Comparison of ENCODE assay signal across 27 mouse cellular contexts in genomic region chr4:136444561-136444960, GRCm38 (mm10). TPM values are rescaled to one million over a fixed set of nuclear protein-coding genes. Genes with fewer than 3 reads are reported as not detected.
DNase-seq lines count a peak whose midpoint lies in the region; ATAC-seq and TF ChIP-seq lines count a peak whose summit lies in the region.
"Had no signal": no experiment of that assay in that cellular context is flagged by ENCODE, and none has a peak within 500 bp of the region (broad histone marks: within the 10 kb centered on the region; RNA-seq: fewer than 3 reads in every experiment).

No protein-coding gene starts in this region.

- H3K4me1 ChIP-seq in intestine, postnatal 0 days (replicated peaks; ENCODE audit: control insufficient read depth, insufficient read depth, low read length), result no peaks in the 10 kb centered on the region
- H3K4me1 ChIP-seq in intestine, embryonic 16.5 days (ENCODE audit: control insufficient read depth, insufficient read depth, low read length), result no peaks in the 10 kb centered on the region
- peaks cover 4% of the 10 kb centered on the region; the same call in 1 of the 2 replicates for H3K4me1 ChIP-seq in small intestine, adult 2 months (ENCODE audit: control insufficient read depth, insufficient read depth, insufficient read length, low read length)
- no peaks in the 10 kb centered on the region for H3K4me1 ChIP-seq in midbrain, embryonic 11.5 days (ENCODE audit: control insufficient read depth, insufficient read depth, low read length)
- H3K4me1 ChIP-seq: embryonic facial prominence, embryonic 13.5 days; embryonic facial prominence, embryonic 15.5 days; forebrain, embryonic 10.5 days; forebrain, embryonic 12.5 days had no signal

- 55% methylated on average over 4 of the region's 4 CpGs for WGBS in intestine, postnatal 0 days
- WGBS in intestine, embryonic 16.5 days, result 71% methylated on average over 4 of the region's 4 CpGs
- WGBS in small intestine, adult 2 months, result 42% methylated on average over 4 of the region's 4 CpGs
- WGBS in midbrain, embryonic 11.5 days, result 79% methylated on average over 4 of the region's 4 CpGs

- no peaks in the 10 kb centered on the region for H3K9me3 ChIP-seq in intestine, postnatal 0 days (ENCODE audit: control insufficient read depth)
- no peaks in the 10 kb centered on the region for H3K9me3 ChIP-seq in intestine, embryonic 16.5 days (ENCODE audit: control insufficient read depth, low read length)
- no peaks in the 10 kb centered on the region for H3K9me3 ChIP-seq in midbrain, embryonic 11.5 days (ENCODE audit: control insufficient read depth, low read length)
- H3K9me3 ChIP-seq: embryonic facial prominence, embryonic 13.5 days; embryonic facial prominence, embryonic 15.5 days; forebrain, embryonic 10.5 days; forebrain, embryonic 12.5 days; G1E had no signal

- no peak overlapping the region for H3K4me3 ChIP-seq in intestine, postnatal 0 days (ENCODE audit: low read depth, low read length)
- H3K4me3 ChIP-seq in intestine, embryonic 16.5 days (ENCODE audit: low read length), result no peak overlapping the region
- no peak overlapping the region for H3K4me3 ChIP-seq in small intestine, adult 2 months (ENCODE audit: low read depth, low read length)
- H3K4me3 ChIP-seq in midbrain, embryonic 11.5 days (ENCODE audit: low read depth, low read length), result no peak overlapping the region
- H3K4me3 ChIP-seq: embryonic facial prominence, embryonic 13.5 days; embryonic facial prominence, embryonic 15.5 days; erythroblast, embryonic 14.5 days; forebrain, embryonic 10.5 days; forebrain, embryonic 12.5 days had no signal

- H3K27me3 ChIP-seq in intestine, postnatal 0 days (replicated peaks; ENCODE audit: control insufficient read depth, insufficient read depth, low read length), result no peaks in the 10 kb centered on the region
- no peaks in the 10 kb centered on the region for H3K27me3 ChIP-seq in intestine, embryonic 16.5 days (replicated peaks; ENCODE audit: control insufficient read depth, insufficient read depth, low read length)
- no peaks in the 10 kb centered on the region for H3K27me3 ChIP-seq in small intestine, adult 2 months (ENCODE audit: control insufficient read depth, insufficient read depth, low read length)
- no peaks in the 10 kb centered on the region for H3K27me3 ChIP-seq in midbrain, embryonic 11.5 days (ENCODE audit: control insufficient read depth, insufficient read depth, low read length)
- H3K27me3 ChIP-seq: embryonic facial prominence, embryonic 13.5 days; embryonic facial prominence, embryonic 15.5 days; forebrain, embryonic 12.5 days; Patski had no signal

- H3K9ac ChIP-seq in intestine, postnatal 0 days (ENCODE audit: low read depth, low read length), result no peak overlapping the region
- no peak overlapping the region for H3K9ac ChIP-seq in intestine, embryonic 16.5 days (ENCODE audit: low read depth, low read length)
- no peak overlapping the region for H3K9ac ChIP-seq in midbrain, embryonic 11.5 days (ENCODE audit: low read length)
- H3K9ac ChIP-seq: embryonic facial prominence, embryonic 13.5 days; embryonic facial prominence, embryonic 15.5 days; forebrain, embryonic 12.5 days had no signal

- no peak overlapping the region for H3K27ac ChIP-seq in intestine, postnatal 0 days (ENCODE audit: low read depth, low read length)
- H3K27ac ChIP-seq in intestine, embryonic 16.5 days (ENCODE audit: low read length), result no peak overlapping the region
- peak overlapping the region; percentile 19 for H3K27ac ChIP-seq in small intestine, adult 2 months (ENCODE audit: insufficient read depth, low read depth, low read length)
- no peak overlapping the region for H3K27ac ChIP-seq in midbrain, embryonic 11.5 days (ENCODE audit: low read depth, low read length)
- H3K27ac ChIP-seq: embryonic facial prominence, embryonic 13.5 days; embryonic facial prominence, embryonic 15.5 days; forebrain, embryonic 10.5 days; forebrain, embryonic 12.5 days had no signal

- peak; percentile 83 for DNase-seq in R1 (ENCODE audit: low read depth, low spot score)
- DNase-seq in midbrain, embryonic 11.5 days (ENCODE audit: low spot score, missing footprints), result no peak
- no peak for DNase-seq in layer of hippocampus, adult 9-10 months (ENCODE audit: low spot score)
- DNase-seq: adrenal gland, adult 8-10 months; adrenal gland, postnatal 14 days; adrenal gland, postnatal 36 days; B cell, adult 2 months; cerebellum, adult 11-12 months; cerebellum, adult 2 months; cerebellum, adult 9-10 months; cerebellum, postnatal 14 days; cerebellum, postnatal 36 days; embryo, embryonic 11 days had no signal

- H3K4me2 ChIP-seq in intestine, postnatal 0 days (replicated peaks; ENCODE audit: low read depth), result no peak overlapping the region
- no peak overlapping the region for H3K4me2 ChIP-seq in intestine, embryonic 16.5 days (ENCODE audit: low read depth, low read length)
- H3K4me2 ChIP-seq in midbrain, embryonic 11.5 days, result no peak overlapping the region
- H3K4me2 ChIP-seq: embryonic facial prominence, embryonic 13.5 days; embryonic facial prominence, embryonic 15.5 days; forebrain, embryonic 12.5 days had no signal

- peak; percentile 49; the same call in 1 of the 2 replicates for ATAC-seq in intestine, postnatal 0 days
- no peak for ATAC-seq in intestine, embryonic 16.5 days
- ATAC-seq in midbrain, embryonic 11.5 days (ENCODE audit: low FRiP score), result no peak
- ATAC-seq: activated CD4-positive, CD25-positive, alpha-beta regulatory T cell, adult 4 months; CD4-positive, CD25-positive, alpha-beta regulatory T cell, adult 4 months; forebrain, embryonic 14.5 days; forebrain, embryonic 16.5 days; Patski had no signal

- no peak for TF ChIP-seq POLR2A in small intestine, adult 2 months (IDR thresholded peaks at IDR 0.05; ENCODE audit: low read depth, low read length)

- no peaks in the 10 kb centered on the region for H3K36me3 ChIP-seq in intestine, postnatal 0 days (ENCODE audit: control insufficient read depth, insufficient read depth)
- H3K36me3 ChIP-seq in intestine, embryonic 16.5 days (ENCODE audit: control insufficient read depth, insufficient read depth, low read length), result no peaks in the 10 kb centered on the region
- no peaks in the 10 kb centered on the region for H3K36me3 ChIP-seq in small intestine, adult 2 months (ENCODE audit: control insufficient read depth, insufficient read depth, low read length)
- H3K36me3 ChIP-seq in midbrain, embryonic 11.5 days (ENCODE audit: control insufficient read depth, insufficient read depth, low read length), result no peaks in the 10 kb centered on the region
- H3K36me3 ChIP-seq: embryonic facial prominence, embryonic 13.5 days; embryonic facial prominence, embryonic 15.5 days; forebrain, embryonic 10.5 days; forebrain, embryonic 12.5 days; G1E had no signal

- TF ChIP-seq CTCF in intestine, postnatal 0 days (IDR thresholded peaks at IDR 0.05; ENCODE audit: low read depth), result no peak
- no peak for TF ChIP-seq CTCF in small intestine, adult 2 months (IDR thresholded peaks at IDR 0.05; ENCODE audit: extremely low read depth, insufficient read length, insufficient replicate concordance, low read depth, low read length)

RNA-seq across cellular contexts. Expression of gene 6030445D17Rik, which starts 17.5 kb away (rescaled TPM):
- 0.50 and 0.59 TPM in 2 replicates for polyA plus RNA-seq in intestine, postnatal 0 days (2015; fragmentation: Nextera tagmentation; extraction: Ambion mirVana)
- polyA plus RNA-seq in intestine, embryonic 16.5 days (2015; fragmentation: Nextera tagmentation; extraction: Ambion mirVana), result 0.27 and 0.50 TPM in 2 replicates
- 0.24 and 1.1 TPM in 2 replicates for polyA plus RNA-seq in small intestine, adult 2 months (2012; rRNA removed)
- 0.15 and 0.46 TPM in 2 replicates for polyA plus RNA-seq in midbrain, embryonic 11.5 days (2014; fragmentation: Nextera tagmentation; extraction: Ambion mirVana)
- polyA plus RNA-seq: activated CD4-positive, CD25-positive, alpha-beta regulatory T cell, adult 4 months; CD4-positive, CD25-positive, alpha-beta regulatory T cell, adult 4 months; erythroblast, embryonic 14.5 days; forebrain, embryonic 12.5 days; forebrain, embryonic 14.5 days; G1E had no signal

RNA-seq across cellular contexts. Expression of gene Htr1d, which starts 21.2 kb away (rescaled TPM):
- polyA plus RNA-seq in intestine, postnatal 0 days (2015; fragmentation: Nextera tagmentation; extraction: Ambion mirVana), result 0.16 and 0.37 TPM in 2 replicates
- 0.10 and 0.16 TPM in 2 replicates for polyA plus RNA-seq in intestine, embryonic 16.5 days (2015; fragmentation: Nextera tagmentation; extraction: Ambion mirVana)
- 0.05 and 0.23 TPM in 2 replicates for polyA plus RNA-seq in small intestine, adult 2 months (2012; rRNA removed)
- 0.34 and 0.69 TPM in 2 replicates for polyA plus RNA-seq in midbrain, embryonic 11.5 days (2014; fragmentation: Nextera tagmentation; extraction: Ambion mirVana)
- polyA plus RNA-seq: CD4-positive, CD25-positive, alpha-beta regulatory T cell, adult 4 months; erythroblast, embryonic 14.5 days; G1E had no signal

RNA-seq across cellular contexts. Expression of gene Luzp1, which starts 25.0 kb away (rescaled TPM):
- polyA plus RNA-seq in intestine, postnatal 0 days (2015; fragmentation: Nextera tagmentation; extraction: Ambion mirVana), result 82.9 and 100 TPM in 2 replicates
- polyA plus RNA-seq in intestine, embryonic 16.5 days (2015; fragmentation: Nextera tagmentation; extraction: Ambion mirVana), result 96.8 and 115 TPM in 2 replicates
- 6.6 and 18.0 TPM in 2 replicates for polyA plus RNA-seq in small intestine, adult 2 months (2012; rRNA removed)
- polyA plus RNA-seq in midbrain, embryonic 11.5 days (2014; fragmentation: Nextera tagmentation; extraction: Ambion mirVana), result 94.2 and 99.5 TPM in 2 replicates
- polyA plus RNA-seq: G1E had no signal
